Mouse (Mus musculus) cerebellum, adult 9-11 months (tissue): ENCODE data around the gene Pianp.

Source experiments
- DNase-seq: peaks from one replicate; pipeline ENCODE4 v3.0.0; 2022

The Pianp gene

DNA sequence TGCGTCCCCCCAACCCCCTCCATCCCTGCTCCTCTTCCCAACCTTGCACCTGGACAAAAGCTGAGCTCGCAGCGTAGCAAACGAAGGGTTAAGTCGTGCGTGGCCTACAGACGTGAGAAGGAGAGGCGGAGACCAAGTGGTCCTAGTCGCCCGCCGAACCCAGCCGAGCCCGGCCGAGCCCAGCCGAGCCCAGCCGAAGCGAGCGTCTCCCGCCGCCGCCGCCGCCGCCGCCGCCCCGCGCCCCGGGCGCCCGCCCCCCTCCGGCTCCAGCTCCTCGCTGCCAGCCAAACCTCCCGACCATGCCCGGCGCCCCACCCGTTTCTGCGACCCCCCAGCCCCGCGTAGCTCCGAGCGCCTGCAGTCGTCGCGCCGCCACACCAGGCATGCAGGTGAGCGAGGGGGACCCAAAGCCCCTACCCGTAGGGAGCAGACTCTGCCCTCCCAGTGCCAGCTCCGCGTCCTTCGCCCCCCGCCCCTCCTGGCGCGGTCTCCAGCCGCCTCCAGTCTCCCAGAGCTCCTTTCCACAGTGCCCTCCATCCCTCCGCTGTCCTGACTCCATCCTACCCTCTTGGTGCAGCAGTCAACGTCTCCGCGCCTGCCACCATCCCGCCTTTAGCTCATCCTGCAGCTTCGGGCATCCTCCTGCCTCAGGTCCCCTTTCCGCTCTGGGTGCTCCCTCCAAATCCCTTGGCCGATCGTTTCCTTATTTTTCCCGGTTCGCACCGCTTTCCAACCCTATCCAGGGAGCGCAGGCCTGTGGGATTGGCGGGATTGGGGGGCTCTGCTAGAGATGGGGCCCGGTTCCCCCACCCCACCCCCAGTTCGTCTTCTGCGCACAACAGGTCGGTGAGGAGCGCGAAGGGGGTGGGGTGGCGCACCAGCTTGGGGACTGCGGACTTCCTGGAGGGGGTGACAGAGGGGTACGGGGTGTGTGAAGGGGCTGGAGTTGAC lies at the start of gene Pianp:
Gene Pianp (plus strand): TSS at position 144 of the 951 bp plus-strand sequence.
- DNase-seq, result peak; percentile 89

DNA sequence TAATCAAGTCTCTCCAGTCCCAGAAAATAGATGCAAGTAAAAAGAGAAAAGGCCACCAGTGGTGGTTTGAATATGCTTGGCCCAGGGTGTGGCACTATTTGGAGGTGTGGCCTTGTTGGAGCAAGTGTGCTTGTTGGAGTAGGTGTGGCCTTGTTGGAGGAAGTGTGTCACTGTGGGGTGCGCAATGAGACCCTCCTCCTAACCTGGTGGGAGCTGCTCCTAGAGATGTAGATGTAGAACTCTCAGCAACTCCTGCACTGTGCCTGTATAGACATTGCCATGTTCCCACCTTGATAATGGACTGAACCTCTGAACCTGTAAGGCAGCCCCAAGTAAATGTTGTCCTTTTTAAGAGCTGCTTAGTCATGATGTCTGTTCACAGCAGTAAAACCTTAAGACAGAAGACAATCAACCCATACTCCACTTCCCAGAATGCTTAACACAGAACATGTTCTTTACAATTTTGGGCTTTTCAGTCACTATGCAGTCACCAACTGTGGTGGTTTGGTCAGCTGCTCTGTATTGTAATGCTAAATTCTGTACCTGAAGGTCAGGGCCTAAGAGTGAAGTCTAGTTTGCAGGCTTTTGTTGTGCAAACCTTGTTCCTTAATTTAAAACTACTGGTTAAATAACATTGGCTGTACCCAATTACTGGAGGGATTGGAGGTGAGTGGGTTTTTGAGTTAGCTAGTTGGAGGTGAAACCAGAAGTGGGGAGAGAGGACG lies 42.3 kb upstream of the Pianp start:
- no peak for DNase-seq

DNA sequence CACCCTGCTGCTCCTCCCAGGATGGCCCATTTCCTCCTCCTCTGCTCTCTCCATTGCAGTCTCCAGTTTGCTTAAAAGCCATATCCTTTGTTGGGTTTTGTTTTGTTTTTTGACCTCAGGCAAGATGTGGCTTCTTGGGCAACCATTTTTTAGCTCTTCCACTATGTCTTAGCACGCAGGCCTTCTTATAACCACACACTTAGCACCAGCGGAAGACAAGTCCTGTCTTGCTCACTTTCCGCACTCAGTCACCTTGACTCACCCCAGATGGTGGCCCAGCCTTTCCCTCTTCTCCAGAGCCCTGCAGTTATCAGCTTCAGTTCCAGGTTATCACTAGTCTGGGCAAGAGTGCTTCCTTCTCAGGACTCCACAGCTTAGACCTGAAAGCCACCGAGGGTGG lies 41.3 kb upstream of the Pianp start:
- DNase-seq, result no peak

DNA sequence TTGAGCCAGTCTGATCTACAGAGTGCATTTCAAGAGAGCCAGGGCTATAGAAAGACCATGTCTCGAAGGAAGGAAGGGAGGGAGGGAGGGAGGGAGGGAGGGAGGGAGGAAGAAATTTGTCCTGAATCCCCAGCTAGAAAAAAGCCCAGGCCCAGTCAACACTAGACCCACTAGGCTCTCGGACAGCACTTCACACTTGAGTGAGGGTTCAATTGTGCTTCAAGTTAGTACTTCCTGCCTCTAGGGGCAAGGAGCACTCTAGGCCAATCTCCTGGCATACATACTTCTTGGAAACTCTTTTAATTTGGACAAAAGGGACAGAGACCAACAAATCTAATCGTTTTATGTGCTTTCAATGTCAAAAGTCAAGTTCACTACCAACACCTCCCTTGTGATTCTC lies 38.4 kb upstream of the Pianp start:
- no peak for DNase-seq

DNA sequence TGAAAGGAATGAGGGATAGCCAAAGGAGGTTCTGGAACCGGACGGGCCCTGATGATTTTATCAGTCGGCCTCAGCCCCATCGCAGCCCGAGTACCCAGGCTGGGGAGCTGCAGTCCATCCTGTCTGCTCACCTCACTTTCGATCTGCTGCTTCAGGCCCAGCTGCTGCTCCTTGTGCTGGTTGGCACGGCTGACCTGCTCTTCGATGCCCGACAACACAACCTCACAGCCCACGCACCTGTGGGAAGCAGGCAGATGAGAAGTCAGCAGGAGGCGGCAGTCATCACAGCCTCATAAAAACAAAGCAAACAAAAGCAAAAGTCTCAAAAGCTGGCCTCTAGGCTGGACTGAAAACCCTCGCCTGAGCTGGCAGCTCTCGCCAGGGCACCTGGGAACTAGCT lies 36.5 kb upstream of the Pianp start:
- no peak for DNase-seq

DNA sequence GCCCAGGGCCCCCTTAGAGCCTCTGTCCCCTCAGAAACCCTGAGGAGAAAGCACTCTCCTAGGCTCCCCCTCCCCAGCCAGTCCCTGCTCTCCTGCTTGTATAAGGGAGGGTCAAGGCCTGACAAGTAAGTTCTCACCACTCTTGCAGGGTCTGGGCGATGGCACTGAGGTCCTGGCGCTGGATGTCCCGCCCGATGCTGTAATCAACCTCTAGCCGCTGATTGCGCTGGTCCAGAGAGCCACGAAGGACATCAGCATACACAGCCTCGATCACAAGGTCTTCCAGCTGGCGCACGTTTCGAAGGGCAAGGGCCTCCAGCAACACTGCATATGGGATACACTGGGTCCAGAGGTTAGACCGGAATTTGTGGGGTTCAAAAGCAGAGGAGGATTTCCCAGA lies 35.5 kb upstream of the Pianp start:
- DNase-seq, result no peak

DNA sequence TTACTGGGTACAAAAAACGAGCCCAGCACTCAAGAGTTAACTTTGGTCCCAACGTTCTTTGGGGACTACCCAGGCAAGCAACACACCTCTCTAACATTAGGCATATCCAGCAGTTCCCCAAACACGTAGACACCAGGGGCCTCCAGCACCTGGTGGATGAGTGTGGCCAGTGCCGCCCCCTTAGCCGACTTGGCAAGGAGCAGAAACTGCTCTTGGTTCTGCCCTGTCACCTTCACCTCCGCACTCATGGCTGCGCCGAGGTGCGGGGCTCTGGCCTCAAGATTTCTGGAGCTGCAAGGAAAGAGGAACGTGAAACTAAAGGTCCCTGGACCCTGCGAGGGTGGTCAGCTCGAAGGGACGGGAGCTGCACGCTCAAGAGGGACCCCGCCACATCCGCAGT lies 31.9 kb upstream of the Pianp start:
- DNase-seq, result no peak

DNA sequence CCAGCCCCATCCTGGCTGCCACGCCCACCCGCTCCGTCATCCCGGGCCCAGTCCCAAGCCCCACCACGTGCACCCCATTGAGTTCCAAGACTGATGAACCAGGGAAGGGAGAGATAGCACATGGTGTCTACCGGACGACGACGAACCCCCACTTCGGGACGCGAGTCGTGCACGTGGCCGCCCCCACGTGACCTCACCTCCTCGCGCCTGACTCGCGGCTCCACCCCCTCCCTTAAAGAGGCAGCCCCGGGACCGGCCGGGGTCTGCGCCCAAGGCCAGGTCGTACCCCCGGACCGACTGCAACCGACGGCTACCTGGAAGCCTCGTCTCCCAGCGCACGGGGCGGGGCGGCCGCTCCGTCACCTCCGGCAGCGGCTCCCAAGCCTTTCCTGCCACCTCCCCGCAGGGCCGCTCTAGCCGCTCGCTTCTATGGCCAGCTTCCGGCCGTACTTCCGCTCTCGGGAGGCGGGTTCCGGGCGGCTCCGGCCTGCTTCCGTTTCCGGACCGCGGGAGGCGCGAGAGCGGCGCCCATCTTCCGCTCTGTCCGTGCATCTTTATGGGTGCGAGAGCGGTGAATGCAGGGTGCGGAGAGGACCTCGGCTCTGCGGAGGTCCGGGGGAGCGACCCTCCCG lies 31.3 kb upstream of the Pianp start, which contains the start of gene Cops7a:
Gene Cops7a (minus strand): TSS at position 451 of the 632 bp plus-strand sequence.
- DNase-seq, result peak; percentile 95

DNA sequence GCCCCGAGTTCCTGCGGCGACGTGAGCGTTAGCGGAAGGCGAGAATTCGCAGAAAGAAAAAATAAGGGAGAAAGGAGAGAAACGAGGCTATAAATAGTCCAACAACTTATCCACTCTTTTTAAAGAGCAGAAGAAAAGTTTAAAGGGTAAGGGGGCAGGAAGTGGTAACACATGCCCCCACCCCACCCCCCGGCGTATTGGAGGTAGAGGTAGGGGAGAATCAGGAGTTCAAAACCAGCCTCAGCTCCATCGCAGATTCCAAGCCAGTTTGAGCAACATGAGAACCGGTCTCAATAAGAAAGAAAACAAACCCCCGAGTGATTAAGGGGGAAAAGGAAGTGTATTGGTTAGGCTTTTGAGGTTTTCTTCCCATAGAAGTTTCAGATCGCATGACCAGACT lies 30.7 kb upstream of the Pianp start:
- no peak for DNase-seq

DNA sequence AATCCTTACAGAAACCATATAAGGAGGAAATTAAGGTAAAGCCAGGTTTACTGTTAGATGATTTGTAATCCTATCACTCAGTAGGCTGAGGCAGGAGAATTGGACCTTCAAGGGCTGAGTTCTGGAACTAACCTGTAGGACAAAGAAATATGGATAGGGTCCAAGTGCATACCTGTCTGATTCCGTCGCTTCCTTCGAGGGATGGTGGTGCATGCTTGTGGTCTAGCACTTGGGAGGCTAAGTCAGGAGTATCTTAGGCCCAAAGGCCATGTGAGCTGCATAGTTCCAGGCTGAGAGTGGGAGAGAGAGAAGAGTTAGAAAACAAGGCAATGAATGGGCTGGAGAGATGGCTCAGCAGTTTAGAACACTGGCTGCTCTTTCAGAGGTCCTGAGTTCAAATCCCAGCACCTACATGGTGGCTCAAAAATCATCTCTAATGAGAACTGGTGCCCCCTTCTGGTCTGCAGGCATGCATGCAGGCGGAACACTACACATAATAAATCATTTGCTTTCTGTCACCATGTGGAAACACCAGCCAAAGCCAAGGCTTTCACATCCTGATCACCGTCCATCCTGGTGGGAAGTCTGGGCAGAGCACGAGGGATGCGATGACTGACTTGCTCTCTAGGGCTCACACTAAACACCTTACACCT lies 29.9 kb upstream of the Pianp start:
- peak; percentile 38 for DNase-seq

DNA sequence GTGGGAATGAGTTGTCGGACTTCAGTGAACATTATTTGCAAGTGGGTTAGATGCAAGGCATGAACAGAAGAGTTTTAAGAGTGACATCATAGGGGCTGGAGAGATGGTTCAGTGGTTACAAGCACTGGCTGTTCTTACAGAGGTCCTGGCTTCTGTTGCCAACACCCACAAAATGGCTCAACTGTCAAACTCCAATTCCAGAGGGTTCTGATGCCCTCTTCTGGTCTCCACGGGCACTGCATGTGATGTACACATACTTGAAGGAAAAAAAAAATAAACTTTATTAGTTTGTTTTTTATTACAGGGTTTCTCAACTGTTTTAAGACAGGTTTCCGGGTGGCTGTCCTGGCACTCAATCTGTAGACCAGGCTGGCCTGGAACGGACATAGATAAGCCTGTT lies 28.7 kb upstream of the Pianp start:
- DNase-seq, result peak; percentile 47

DNA sequence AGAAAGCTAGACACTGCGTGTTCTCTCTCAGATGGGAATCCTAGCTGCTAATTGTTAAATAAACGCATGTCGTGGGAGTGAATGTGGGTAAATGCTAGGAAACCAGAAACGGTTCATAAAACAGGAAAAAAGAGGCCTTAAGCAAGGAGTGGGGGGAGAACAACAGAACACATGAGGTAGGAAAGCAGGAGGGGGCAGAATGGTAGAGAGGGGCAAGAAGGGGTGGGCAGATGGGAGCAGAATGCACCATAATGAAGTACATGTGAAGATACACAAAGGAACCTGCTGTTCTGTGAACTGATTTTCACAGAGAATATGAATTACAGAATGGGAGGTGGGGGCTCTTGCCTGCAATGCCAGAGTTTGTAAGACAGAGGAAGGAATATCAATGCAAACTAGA lies 4.3 kb upstream of the Pianp start:
- DNase-seq, result no peak

DNA sequence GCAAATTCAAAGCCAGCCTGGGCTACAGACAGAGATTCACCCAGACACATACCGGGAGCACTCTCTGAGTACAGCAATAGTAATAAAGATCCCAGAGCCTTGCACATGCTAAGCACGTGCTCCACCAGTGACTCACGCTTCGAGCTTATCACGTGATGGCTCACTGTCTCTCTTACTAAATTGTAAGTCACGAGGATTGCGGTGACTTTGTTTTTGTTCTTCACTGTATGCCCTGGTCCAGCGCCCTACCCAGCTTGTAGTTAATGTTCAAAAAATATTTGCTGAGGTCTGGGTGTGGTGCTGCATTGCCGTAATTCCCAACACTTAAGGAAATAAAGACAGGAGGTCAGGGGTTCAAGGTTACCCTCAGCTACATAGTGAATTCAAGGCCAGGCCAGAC lies 3.1 kb upstream of the Pianp start:
- no peak for DNase-seq

DNA sequence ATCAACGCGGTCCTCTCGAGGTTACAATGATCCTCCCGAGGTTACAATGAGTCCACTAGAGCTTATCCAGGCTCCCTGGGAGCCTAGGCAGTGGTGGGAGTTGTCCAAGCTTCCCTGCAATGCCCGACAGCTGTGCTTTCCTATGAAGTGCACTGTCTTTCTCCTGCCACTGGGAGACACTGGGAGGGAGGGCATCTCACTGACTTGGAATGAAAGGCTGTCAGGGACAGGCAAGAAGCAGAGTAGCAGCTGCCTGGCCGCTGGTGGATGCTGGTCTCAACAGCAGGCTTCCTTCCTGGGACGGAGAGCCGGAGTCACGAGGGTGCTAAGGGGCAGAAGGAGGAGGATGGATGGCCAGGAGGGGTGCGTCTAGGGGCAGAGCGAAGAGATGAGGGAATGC lies 2.6 kb upstream of the Pianp start:
- DNase-seq, result no peak

DNA sequence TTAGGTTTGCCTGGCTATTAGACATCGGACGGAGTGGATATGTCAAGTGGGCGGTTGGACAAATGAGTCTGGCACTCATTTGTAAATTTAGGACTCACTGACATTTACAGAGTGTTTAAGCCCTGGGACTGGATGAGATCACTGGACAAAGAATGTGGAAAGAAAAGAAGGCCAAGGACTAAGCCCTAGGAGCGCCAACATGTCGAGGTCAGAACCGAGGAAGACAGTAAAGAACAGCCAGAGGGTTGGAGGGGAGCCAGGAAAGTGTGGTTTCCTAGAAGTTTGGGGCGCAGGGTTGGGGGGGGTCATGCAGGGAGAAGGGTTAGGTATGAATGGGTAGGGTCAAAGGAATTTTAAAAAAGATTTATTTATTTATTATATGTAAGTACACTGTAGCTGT lies 1.2 kb upstream of the Pianp start:
- DNase-seq, result peak; percentile 50

DNA sequence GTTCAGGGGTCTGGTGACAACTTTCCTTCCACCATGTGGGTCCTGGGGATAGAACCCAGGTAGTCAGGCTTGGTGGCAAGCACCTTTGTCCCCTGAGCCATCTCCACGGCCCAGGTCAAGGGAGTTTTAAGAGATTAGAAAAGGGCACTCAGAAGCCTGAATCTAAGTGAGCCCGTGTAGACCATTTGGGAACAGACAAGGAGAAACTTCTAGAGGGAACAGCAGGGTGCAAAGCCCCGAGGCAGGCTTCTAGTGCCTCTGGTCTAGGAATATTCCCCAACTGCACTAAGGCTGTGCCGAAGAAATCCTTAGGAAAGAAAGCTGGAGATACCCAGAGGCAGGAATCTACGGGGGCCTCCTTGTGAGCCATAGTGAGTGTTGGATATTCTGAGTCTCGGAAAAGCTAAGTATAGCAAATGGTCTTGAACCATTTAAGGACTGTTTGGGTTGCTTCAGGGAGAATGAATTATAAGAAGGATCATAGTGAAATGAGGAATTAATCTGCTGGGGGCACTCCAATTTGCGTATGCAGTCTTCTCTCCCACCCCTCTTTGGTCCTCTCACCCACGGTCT lies 577 bp upstream of the Pianp start:
- peak; percentile 39 for DNase-seq

DNA sequence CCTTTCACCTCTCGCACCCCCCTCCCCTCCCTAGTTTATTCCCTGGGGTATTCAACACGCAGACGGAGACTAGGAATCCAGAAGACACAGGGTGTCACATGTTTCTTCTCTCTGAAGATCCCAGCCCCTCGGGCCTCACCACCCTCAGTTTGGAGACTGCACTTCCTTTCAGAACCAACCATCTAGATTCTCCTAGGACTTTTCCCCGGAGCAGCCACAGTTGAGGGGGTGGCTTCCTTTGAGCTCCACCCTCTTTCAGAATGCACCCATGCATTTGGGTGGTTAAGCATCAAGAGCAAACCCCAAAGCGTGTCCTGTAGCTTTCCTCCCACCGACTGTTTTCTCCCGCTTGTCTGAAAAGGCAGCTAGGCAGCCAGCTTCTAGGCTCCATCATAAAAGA lies 1.6 kb downstream of the Pianp start:
- DNase-seq, result peak; percentile 48

DNA sequence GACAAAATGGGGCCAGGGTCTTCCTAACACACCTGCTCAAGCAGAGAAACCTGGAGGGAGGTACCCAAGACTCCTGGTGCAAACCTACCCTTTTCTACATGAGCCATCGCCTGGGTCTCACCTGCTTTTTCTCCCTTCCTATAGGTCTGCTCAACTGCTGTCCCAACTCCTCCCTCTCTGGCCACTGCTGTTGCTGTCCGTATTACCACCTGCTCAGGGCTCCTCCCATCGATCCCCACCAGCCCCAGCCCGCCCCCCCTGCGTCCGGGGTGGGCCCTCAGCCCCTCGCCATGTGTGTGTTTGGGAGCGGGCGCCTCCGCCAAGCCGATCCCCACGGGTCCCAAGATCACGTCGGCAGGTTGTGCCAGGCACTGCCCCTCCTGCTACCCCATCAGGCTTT lies 2.6 kb downstream of the Pianp start:
- DNase-seq, result peak; percentile 39

DNA sequence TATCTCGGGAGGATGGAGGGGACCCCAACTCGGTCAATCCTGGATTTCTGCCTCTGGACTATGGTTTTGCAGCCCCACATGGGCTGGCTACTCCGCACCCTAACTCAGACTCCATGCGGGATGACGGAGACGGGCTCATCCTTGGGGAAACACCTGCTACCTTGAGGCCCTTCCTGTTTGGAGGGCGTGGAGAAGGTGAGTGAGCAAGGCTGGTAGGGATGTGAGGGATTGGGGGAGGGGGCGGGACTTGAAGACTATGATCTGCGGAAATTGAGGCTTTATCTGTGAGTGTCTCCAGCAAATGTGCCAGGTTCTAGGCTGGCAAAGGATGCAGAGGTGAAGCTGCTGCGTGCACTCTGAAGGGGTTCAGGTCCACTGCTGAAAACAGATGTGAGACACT lies 3.1 kb downstream of the Pianp start:
- no peak for DNase-seq

DNA sequence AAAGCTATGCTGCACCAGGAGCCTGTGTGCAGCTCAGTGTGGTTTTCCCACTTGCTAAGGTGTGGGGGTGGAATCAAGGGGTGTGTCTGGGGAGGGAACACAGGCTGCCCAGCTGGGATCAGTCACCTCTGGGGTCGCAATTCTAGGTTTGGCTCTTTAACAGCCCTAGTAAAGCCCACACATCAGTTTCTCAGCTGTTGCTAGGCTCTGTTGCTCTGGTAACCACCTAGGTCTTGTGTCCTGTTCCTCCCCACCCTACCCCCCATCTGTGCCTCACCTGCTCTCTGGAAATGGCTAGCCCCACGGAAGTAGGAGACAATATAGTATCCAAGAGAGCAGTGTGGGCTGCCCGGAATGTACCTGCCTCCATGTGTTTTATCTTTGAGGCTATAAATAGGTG lies 7.2 kb downstream of the Pianp start:
- DNase-seq, result no peak

DNA sequence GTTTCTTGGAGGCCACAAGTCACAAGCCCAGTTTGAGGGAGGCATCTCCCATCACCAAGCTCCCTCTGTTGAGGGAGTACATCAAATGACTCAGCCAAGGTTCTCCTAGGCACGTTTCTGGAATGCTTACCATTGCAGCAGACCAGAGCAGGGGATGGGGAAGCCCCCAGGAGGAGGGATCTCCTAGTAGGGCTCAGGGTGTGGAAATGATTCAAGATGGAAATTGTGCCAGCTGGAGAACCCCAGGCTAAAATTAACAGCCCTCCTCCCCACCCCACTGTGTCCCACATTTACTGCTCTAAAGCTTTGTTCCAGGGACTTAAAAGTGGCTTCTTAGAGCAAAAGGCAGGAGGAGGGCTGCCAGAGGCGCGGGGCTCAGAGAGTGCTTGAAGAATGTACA lies 8.6 kb downstream of the Pianp start:
- no peak for DNase-seq

DNA sequence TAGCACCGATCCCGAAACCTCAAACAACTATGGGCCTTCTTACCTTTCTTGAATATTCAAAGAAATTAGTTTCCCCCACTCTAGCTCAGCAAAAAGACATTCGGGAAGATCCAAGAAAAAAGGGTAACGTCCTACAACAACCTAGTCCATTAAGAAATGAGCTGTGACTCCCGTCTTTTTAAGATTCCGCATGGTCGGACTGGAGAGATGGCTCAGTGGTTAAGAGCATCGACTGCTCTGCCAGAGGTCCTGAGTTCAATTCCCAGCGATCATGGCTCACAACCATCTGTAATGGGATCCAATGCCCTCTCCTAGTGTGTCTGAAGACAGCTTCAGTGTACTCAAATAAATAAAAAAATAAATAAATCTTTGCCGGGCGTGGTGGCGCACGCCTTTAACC lies 11.6 kb downstream of the Pianp start:
- no peak for DNase-seq
